Mouse (Mus musculus): ENCODE results near the gene Arid3b. TPM values are rescaled to one million over a fixed set of nuclear protein-coding genes. Genes with fewer than 3 reads are reported as not detected.

Gene Arid3b
- total RNA-seq, 1 experiment: 23.4 TPM

DNA sequence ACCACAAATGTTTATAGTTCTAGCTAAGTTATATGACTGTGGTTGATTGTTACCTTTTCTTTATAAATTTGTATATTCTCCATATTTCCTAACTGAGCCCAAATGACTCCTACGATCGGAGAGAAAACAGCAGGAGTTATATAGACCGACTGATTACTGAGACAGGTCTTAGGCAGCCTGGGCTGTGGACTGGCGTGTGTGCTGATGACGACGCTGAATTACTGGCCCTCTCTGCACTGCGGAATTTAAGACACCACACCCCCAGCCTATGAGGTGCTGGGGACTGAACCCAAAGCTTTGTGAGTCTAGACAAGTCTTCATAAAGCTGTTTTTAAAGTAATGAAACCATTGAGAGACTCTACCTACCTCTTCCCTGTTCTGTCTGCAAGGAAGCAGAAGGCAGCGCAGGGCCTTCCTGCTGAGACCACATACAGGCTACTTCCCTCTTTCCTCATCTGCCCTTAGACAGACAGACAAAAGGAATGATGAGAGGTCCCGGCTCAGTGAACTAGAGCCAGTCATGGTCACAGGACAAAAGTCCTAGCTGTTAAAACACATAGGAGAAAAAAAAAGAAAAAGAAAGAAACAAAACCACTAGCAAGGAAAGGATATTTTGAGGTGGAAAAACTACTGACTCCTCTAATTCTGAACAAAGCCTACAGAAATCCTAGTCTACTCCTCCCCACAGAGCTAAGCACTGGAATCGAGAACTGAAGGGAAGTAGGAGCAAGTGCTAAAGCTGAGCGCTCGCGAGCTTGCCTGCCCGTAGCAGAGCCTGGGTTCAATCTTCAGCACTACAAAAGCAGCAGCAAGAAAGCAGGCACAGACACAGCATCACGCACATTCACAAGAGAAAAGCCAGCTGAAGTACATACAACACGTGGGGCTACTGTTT lies 16.2 kb downstream of the Arid3b start:
- Histone ChIP-seq H3K9me3 (ENCODE audit: control insufficient read depth, insufficient read depth, low read depth, low read length) (no peaks in the 10 kb centered on the region), H3K27ac (ENCODE audit: insufficient read depth, low read depth, low read length, poor library complexity, severe bottlenecking) (no peak overlapping the region), H3K4me3 (ENCODE audit: insufficient read depth in 1 of 2, low read depth in 1 of 2, low read length in 2 of 2, poor library complexity in 1 of 2, severe bottlenecking in 1 of 2) (no peak overlapping the region), H3K9ac (ENCODE audit: insufficient read depth, low read depth, low read length, poor library complexity, severe bottlenecking) (no peak overlapping the region), H3K36me3 (ENCODE audit: control insufficient read depth, insufficient read depth, low read length, poor library complexity, severe bottlenecking) (peaks cover 4% of the 10 kb centered on the region; the same call in 1 of the 2 replicates), H3K4me1 (ENCODE audit: control insufficient read depth in 2 of 2, insufficient read depth in 2 of 2, low read length in 2 of 2, poor library complexity in 1 of 2) (peaks cover 6 to 19% of the 10 kb centered on the region in 2 experiments)
- in situ Hi-C loops (cut with MboI; ENCODE audit: low sequenced_read_pairs in 2 of 2, unreplicated experiment in 2 of 2): no loop called here
- TF ChIP-seq CHD2 (IDR thresholded peaks at IDR 0.05; ENCODE audit: low read depth, low read length) (no peak), HCFC1 (IDR thresholded peaks at IDR 0.05; ENCODE audit: borderline replicate concordance, insufficient read depth, low read length) (no peak), ZNF384 (IDR thresholded peaks at IDR 0.05; ENCODE audit: low read depth, low read length) (no peak), MAFK (IDR thresholded peaks at IDR 0.05; ENCODE audit: insufficient read depth, low read depth, low read length) (no peak)
- DNase-seq (ENCODE audit: low read depth, low spot score): no peak

DNA sequence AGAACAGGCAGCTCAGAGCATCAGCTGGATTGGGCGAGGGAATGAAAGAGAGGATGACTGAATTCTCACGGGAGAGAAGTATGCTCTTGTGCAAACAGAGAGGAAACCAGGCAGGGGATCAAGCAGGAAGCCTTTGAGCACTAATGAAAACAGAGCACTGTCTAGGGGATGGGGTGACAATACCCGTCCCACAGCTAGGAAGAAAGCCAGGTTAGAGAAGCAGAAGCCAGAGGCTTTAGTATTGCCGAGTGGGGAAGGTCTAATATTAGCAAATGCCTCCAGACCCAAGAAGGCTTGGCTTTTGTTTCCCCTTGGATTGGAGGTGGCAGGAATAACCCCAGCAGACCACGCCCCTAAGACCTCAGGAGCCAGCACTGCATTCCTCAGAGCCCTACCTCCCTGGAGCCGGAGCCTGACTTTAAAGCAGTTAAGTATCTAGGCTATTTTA lies 19.3 kb downstream of the Arid3b start:
- in situ Hi-C loops (cut with MboI; ENCODE audit: low sequenced_read_pairs in 2 of 2, unreplicated experiment in 2 of 2): no loop called here
- no peaks in the 10 kb centered on the region for H3K9me3 ChIP-seq (ENCODE audit: control insufficient read depth, insufficient read depth, low read depth, low read length)
- no peak for DNase-seq (ENCODE audit: low read depth, low spot score)
- no peak overlapping the region for H3K27ac ChIP-seq (ENCODE audit: insufficient read depth, low read depth, low read length, poor library complexity, severe bottlenecking)
- no peak overlapping the region for H3K4me3 ChIP-seq (ENCODE audit: insufficient read depth in 1 of 2, low read depth in 1 of 2, low read length in 2 of 2, poor library complexity in 1 of 2, severe bottlenecking in 1 of 2)
- H3K9ac ChIP-seq (ENCODE audit: insufficient read depth, low read depth, low read length, poor library complexity, severe bottlenecking): 0 out of 2 replicates have a peak overlapping the region, but pooled peaks have one; percentile 23
- TF ChIP-seq ZNF384 (IDR thresholded peaks at IDR 0.05; ENCODE audit: low read depth, low read length): no peak
- TF ChIP-seq CHD2 (IDR thresholded peaks at IDR 0.05; ENCODE audit: low read depth, low read length): no peak
- TF ChIP-seq HCFC1 (IDR thresholded peaks at IDR 0.05; ENCODE audit: borderline replicate concordance, insufficient read depth, low read length): no peak
- no peak for TF ChIP-seq ZC3H11A (IDR thresholded peaks at IDR 0.05; ENCODE audit: borderline replicate concordance, low read depth, low read length)
- no peak for TF ChIP-seq MAFK (IDR thresholded peaks at IDR 0.05; ENCODE audit: insufficient read depth, low read depth, low read length)
- H3K4me1 ChIP-seq (ENCODE audit: control insufficient read depth in 2 of 2, insufficient read depth in 2 of 2, low read length in 2 of 2, poor library complexity in 1 of 2): peaks cover 6 to 30% of the 10 kb centered on the region in 2 experiments
- H3K36me3 ChIP-seq (ENCODE audit: control insufficient read depth, insufficient read depth, low read length, poor library complexity, severe bottlenecking): 0 out of 2 replicates have a peak, but pooled peaks cover 1% of the 10 kb centered on the region

DNA sequence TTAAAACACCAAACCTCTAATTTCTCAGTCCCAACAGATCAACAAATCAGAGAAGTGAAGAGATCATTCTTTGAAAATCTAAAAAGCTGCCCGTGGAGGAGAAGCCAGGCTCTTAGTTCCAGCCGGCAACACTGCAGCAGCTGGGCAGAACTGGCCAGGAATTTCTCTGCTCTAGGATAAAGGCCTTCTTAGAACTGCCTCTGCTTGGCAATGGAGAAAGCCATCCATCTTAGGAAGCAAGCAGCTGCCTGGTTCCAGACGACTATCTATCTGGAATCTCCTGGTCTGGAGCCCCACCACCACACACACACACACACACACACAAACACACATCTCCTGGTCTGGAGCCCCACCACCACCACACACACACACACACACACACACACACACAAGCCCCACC lies 21.7 kb downstream of the Arid3b start:
- no peak for DNase-seq (ENCODE audit: low read depth, low spot score)
- H3K4me3 ChIP-seq (ENCODE audit: insufficient read depth in 1 of 2, low read depth in 1 of 2, low read length in 2 of 2, poor library complexity in 1 of 2, severe bottlenecking in 1 of 2): no peak overlapping the region
- no peak overlapping the region for H3K27ac ChIP-seq (ENCODE audit: insufficient read depth, low read depth, low read length, poor library complexity, severe bottlenecking)
- H3K9ac ChIP-seq (ENCODE audit: insufficient read depth, low read depth, low read length, poor library complexity, severe bottlenecking): no peak overlapping the region
- peaks cover 11 to 31% of the 10 kb centered on the region in 2 experiments for H3K4me1 ChIP-seq (ENCODE audit: control insufficient read depth in 2 of 2, insufficient read depth in 2 of 2, low read length in 2 of 2, poor library complexity in 1 of 2)
- peaks cover 5% of the 10 kb centered on the region; the same call in 1 of the 2 replicates for H3K36me3 ChIP-seq (ENCODE audit: control insufficient read depth, insufficient read depth, low read length, poor library complexity, severe bottlenecking)
- H3K9me3 ChIP-seq (ENCODE audit: control insufficient read depth, insufficient read depth, low read depth, low read length): no peaks in the 10 kb centered on the region
- in situ Hi-C loops (cut with MboI; ENCODE audit: low sequenced_read_pairs in 2 of 2, unreplicated experiment in 2 of 2): no loop called here
- TF ChIP-seq ZC3H11A (IDR thresholded peaks at IDR 0.05; ENCODE audit: borderline replicate concordance, low read depth, low read length): no peak
- TF ChIP-seq MAFK (IDR thresholded peaks at IDR 0.05; ENCODE audit: insufficient read depth, low read depth, low read length): no peak
- TF ChIP-seq CHD2 (IDR thresholded peaks at IDR 0.05; ENCODE audit: low read depth, low read length): no peak
- no peak for TF ChIP-seq ZNF384 (IDR thresholded peaks at IDR 0.05; ENCODE audit: low read depth, low read length)
- no peak for TF ChIP-seq HCFC1 (IDR thresholded peaks at IDR 0.05; ENCODE audit: borderline replicate concordance, insufficient read depth, low read length)

DNA sequence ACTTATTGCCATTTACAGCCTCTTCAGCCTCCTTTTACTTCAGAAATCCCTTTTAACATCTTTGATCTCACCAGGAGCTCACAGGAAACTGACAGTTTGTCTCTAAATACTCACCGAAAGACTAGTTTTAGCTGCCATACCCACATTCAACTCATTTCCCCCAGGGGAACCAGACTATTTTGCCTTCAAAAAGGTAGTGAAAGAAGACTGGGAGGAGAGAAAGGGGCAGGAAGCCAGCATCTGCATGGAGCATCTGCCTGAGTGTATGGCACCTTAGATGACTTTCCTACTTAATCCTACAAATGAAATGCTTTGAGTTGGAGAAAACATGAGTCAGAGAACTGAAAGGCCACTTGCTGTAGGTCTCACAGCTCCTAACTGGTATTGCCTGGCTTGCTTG lies 22.6 kb downstream of the Arid3b start:
- TF ChIP-seq ZC3H11A (IDR thresholded peaks at IDR 0.05; ENCODE audit: borderline replicate concordance, low read depth, low read length): no peak
- TF ChIP-seq MAFK (IDR thresholded peaks at IDR 0.05; ENCODE audit: insufficient read depth, low read depth, low read length): no peak
- TF ChIP-seq HCFC1 (IDR thresholded peaks at IDR 0.05; ENCODE audit: borderline replicate concordance, insufficient read depth, low read length): no peak
- no peak for TF ChIP-seq ZNF384 (IDR thresholded peaks at IDR 0.05; ENCODE audit: low read depth, low read length)
- no peak overlapping the region for H3K9ac ChIP-seq (ENCODE audit: insufficient read depth, low read depth, low read length, poor library complexity, severe bottlenecking)
- H3K9me3 ChIP-seq (ENCODE audit: control insufficient read depth, insufficient read depth, low read depth, low read length): no peaks in the 10 kb centered on the region
- H3K4me1 ChIP-seq (ENCODE audit: control insufficient read depth in 2 of 2, insufficient read depth in 2 of 2, low read length in 2 of 2, poor library complexity in 1 of 2): peaks cover 11 to 31% of the 10 kb centered on the region in 2 experiments
- in situ Hi-C loops (cut with MboI; ENCODE audit: low sequenced_read_pairs in 2 of 2, unreplicated experiment in 2 of 2): no loop called here
- DNase-seq (ENCODE audit: low read depth, low spot score): no peak
- no peak overlapping the region for H3K4me3 ChIP-seq (ENCODE audit: insufficient read depth in 1 of 2, low read depth in 1 of 2, low read length in 2 of 2, poor library complexity in 1 of 2, severe bottlenecking in 1 of 2)
- no peak overlapping the region for H3K27ac ChIP-seq (ENCODE audit: insufficient read depth, low read depth, low read length, poor library complexity, severe bottlenecking)
- peaks cover 8% of the 10 kb centered on the region; the same call in 1 of the 2 replicates for H3K36me3 ChIP-seq (ENCODE audit: control insufficient read depth, insufficient read depth, low read length, poor library complexity, severe bottlenecking)
